Mouse (Mus musculus): Measurements from ENCODE around the gene Dock4. TPM values are rescaled to one million over a fixed set of nuclear protein-coding genes. Genes with fewer than 3 reads are reported as not detected.

Gene Dock4
- total and polyA plus RNA-seq, 3 experiments = 0.26 to 0.67 (median 0.38) TPM

GRCm38 (mm10) chr12:40507823-40508390, 62.2 kb downstream of the Dock4 start:
- H3K79me2 ChIP-seq (replicated peaks; ENCODE audit: control insufficient read depth, extremely low read depth, insufficient read depth, poor library complexity, severe bottlenecking) = no peaks in the 10 kb centered on the region
- H3K4me3 ChIP-seq (replicated peaks in 1 of 3; ENCODE audit: low read depth in 2 of 3, low read length in 2 of 3, poor library complexity in 1 of 3) = no peak overlapping the region
- no peaks in the 10 kb centered on the region for H3K4me1 ChIP-seq (ENCODE audit: control insufficient read depth in 1 of 2, insufficient read depth in 2 of 2)
- H3K9ac ChIP-seq (ENCODE audit: insufficient read depth, low read depth) = no peak overlapping the region
- TF ChIP-seq JUND (conservative IDR thresholded peaks at IDR 0.05; ENCODE audit: low read depth, low read length) = no peak
- no peak for TF ChIP-seq NRF1 (IDR thresholded peaks at IDR 0.05; ENCODE audit: low read depth, low read length)
- no peak for TF ChIP-seq ZMIZ1 (IDR thresholded peaks at IDR 0.05; ENCODE audit: low read depth, low read length)
- no peak for TF ChIP-seq MAFK (IDR thresholded peaks at IDR 0.05; ENCODE audit: insufficient replicate concordance, low read length)
- no peak for TF ChIP-seq ZC3H11A (IDR thresholded peaks at IDR 0.05; ENCODE audit: low read depth, low read length)
- TF ChIP-seq CHD2 (IDR thresholded peaks at IDR 0.05; ENCODE audit: low read length) = no peak
- no peak for TF ChIP-seq USF1 (IDR thresholded peaks at IDR 0.05; ENCODE audit: low read depth, low read length)
- TF ChIP-seq SIN3A (IDR thresholded peaks at IDR 0.05; ENCODE audit: low read length) = no peak
- no peak for TF ChIP-seq SMC3 (IDR thresholded peaks at IDR 0.05; ENCODE audit: low read depth, low read length)
- no peak for TF ChIP-seq RCOR1 (conservative IDR thresholded peaks at IDR 0.05; ENCODE audit: low read depth, low read length)
- no peak for TF ChIP-seq RAD21 (IDR thresholded peaks at IDR 0.05; ENCODE audit: low read depth, low read length)
- no peak for TF ChIP-seq CTCF (conservative IDR thresholded peaks at IDR 0.05 in 1 of 2, IDR thresholded peaks at IDR 0.05 in 1 of 2; ENCODE audit: low read depth in 2 of 2, low read length in 2 of 2)
- no peak for TF ChIP-seq ZKSCAN1 (IDR thresholded peaks at IDR 0.05; ENCODE audit: borderline replicate concordance, low read depth, low read length)
- no peak for TF ChIP-seq MAX (IDR thresholded peaks at IDR 0.05; ENCODE audit: low read length)
- H3K4me2 ChIP-seq (ENCODE audit: insufficient read depth, low read depth, poor library complexity, severe bottlenecking) = no peak overlapping the region
- no peak for DNase-seq (ENCODE audit: extremely low read depth)
- H3K27ac ChIP-seq (ENCODE audit: insufficient read depth, low read depth) = no peak overlapping the region
- H3K27me3 ChIP-seq (replicated peaks) = no peaks in the 10 kb centered on the region
- no peaks in the 10 kb centered on the region for H3K36me3 ChIP-seq (replicated peaks in 1 of 2; ENCODE audit: control insufficient read depth in 1 of 2, insufficient read depth in 1 of 2, low read length in 1 of 2)
- dilution Hi-C loops (cut with MboI; ENCODE audit: extremely low pct_ligation_motif_present, extremely low pct_unique_long_range_greater_than_20kb, low sequenced_read_pairs) = no loop called here
- in situ Hi-C loops (cut with MboI; ENCODE audit: low pct_ligation_motif_present, low pct_unique_long_range_greater_than_20kb, low sequenced_read_pairs) = no loop called here
- no peaks in the 10 kb centered on the region for H3K9me3 ChIP-seq (replicated peaks; ENCODE audit: low read length)

- Histone ChIP-seq H3K27me3 (replicated peaks) (no peaks in the 10 kb centered on the region), H3K4me2 (ENCODE audit: insufficient read depth, low read depth, poor library complexity, severe bottlenecking) (no peak overlapping the region; the same call in 1 of the 2 replicates), H3K9me3 (replicated peaks; ENCODE audit: low read length) (no peaks in the 10 kb centered on the region), H3K27ac (ENCODE audit: insufficient read depth, low read depth) (no peak overlapping the region), H3K79me2 (replicated peaks; ENCODE audit: control insufficient read depth, extremely low read depth, insufficient read depth, poor library complexity, severe bottlenecking) (no peaks in the 10 kb centered on the region), H3K4me3 (replicated peaks in 1 of 3; ENCODE audit: low read depth in 2 of 3, low read length in 2 of 3, poor library complexity in 1 of 3) (no peak overlapping the region), H3K4me1 (ENCODE audit: control insufficient read depth in 1 of 2, insufficient read depth in 2 of 2) (no peaks in the 10 kb centered on the region), H3K9ac (ENCODE audit: insufficient read depth, low read depth) (no peak overlapping the region), H3K36me3 (replicated peaks in 1 of 2; ENCODE audit: control insufficient read depth in 1 of 2, insufficient read depth in 1 of 2, low read length in 1 of 2) (no peaks in the 10 kb centered on the region)
- dilution Hi-C loops (cut with MboI; ENCODE audit: extremely low pct_ligation_motif_present, extremely low pct_unique_long_range_greater_than_20kb, low sequenced_read_pairs) (no loop called here), in situ Hi-C loops (cut with MboI; ENCODE audit: low pct_ligation_motif_present, low pct_unique_long_range_greater_than_20kb, low sequenced_read_pairs) (no loop called here)
- no peak for DNase-seq (ENCODE audit: extremely low read depth)
- TF ChIP-seq MYC (IDR thresholded peaks at IDR 0.05; ENCODE audit: low read depth, low read length) (no peak), MAZ (IDR thresholded peaks at IDR 0.05; ENCODE audit: low read depth, low read length) (no peak), ETS1 (conservative IDR thresholded peaks at IDR 0.05; ENCODE audit: low read depth, low read length) (no peak), HCFC1 (IDR thresholded peaks at IDR 0.05; ENCODE audit: low read depth, low read length) (no peak), SMC3 (IDR thresholded peaks at IDR 0.05; ENCODE audit: low read depth, low read length) (no peak), CHD2 (IDR thresholded peaks at IDR 0.05; ENCODE audit: low read length) (no peak), NRF1 (IDR thresholded peaks at IDR 0.05; ENCODE audit: low read depth, low read length) (no peak), BHLHE40 (IDR thresholded peaks at IDR 0.05; ENCODE audit: low read depth, low read length) (no peak), JUN (IDR thresholded peaks at IDR 0.05; ENCODE audit: insufficient read depth, low read depth, low read length) (no peak), MAFK (IDR thresholded peaks at IDR 0.05; ENCODE audit: insufficient replicate concordance, low read length) (no peak), ZNF384 (IDR thresholded peaks at IDR 0.05; ENCODE audit: low read depth, low read length) (no peak), USF1 (IDR thresholded peaks at IDR 0.05; ENCODE audit: low read depth, low read length) (no peak), UBTF (IDR thresholded peaks at IDR 0.05; ENCODE audit: low read depth, low read length) (no peak), MXI1 (IDR thresholded peaks at IDR 0.05; ENCODE audit: low read depth, low read length) (no peak)
Observed at GRCm38 (mm10) chr12:40508416-40508815, 62.7 kb downstream of the Dock4 start.

Data from CH12.LX (cell line).